Mouse (Mus musculus): Measurements from ENCODE around the gene Abcb10. TPM values are rescaled to one million over a fixed set of nuclear protein-coding genes. Genes with fewer than 3 reads are reported as not detected.
"Not testable (repeated sequence)": the region's sequence is repeated elsewhere in the genome, so short reads cannot be mapped to it uniquely, and the experiment has no call there.

Gene Abcb10
- polyA plus RNA-seq, 1 experiment from 2014 or later: 20.1 TPM

- Histone ChIP-seq H3K4me1 (ENCODE audit: control insufficient read depth, insufficient read depth, low read length) (peaks cover 3% of the 10 kb centered on the region; the same call in 1 of the 2 replicates), H3K4me2 (ENCODE audit: low read depth) (no peak overlapping the region), H3K36me3 (ENCODE audit: control insufficient read depth, insufficient read depth, low read length) (no peaks in the 10 kb centered on the region), H3K27me3 (ENCODE audit: control insufficient read depth, insufficient read depth, low read length) (no peaks in the 10 kb centered on the region), H3K9me3 (ENCODE audit: control insufficient read depth, low read length) (no peaks in the 10 kb centered on the region), H3K4me3 (ENCODE audit: low read depth, low read length) (no peak overlapping the region), H3K27ac (ENCODE audit: low read depth, low read length) (no peak overlapping the region), H3K9ac (ENCODE audit: low read length) (no peak overlapping the region)
- DNase-seq (ENCODE audit: low spot score) (no peak), ATAC-seq (ENCODE audit: insufficient read depth, low FRiP score, low TSS enrichment) (no peak)
- 90% methylated on average over 4 of the region's 4 CpGs for WGBS
Measured at GRCm38 (mm10) chr8:123977499-123977898, 5.4 kb downstream of the Abcb10 start.

- Histone ChIP-seq H3K27ac (ENCODE audit: low read depth, low read length) (no peak overlapping the region), H3K9me3 (ENCODE audit: control insufficient read depth, low read length) (no peaks in the 10 kb centered on the region), H3K36me3 (ENCODE audit: control insufficient read depth, insufficient read depth, low read length) (no peaks in the 10 kb centered on the region), H3K4me3 (ENCODE audit: low read depth, low read length) (no peak overlapping the region), H3K27me3 (ENCODE audit: control insufficient read depth, insufficient read depth, low read length) (no peaks in the 10 kb centered on the region), H3K9ac (ENCODE audit: low read length) (no peak overlapping the region), H3K4me1 (ENCODE audit: control insufficient read depth, insufficient read depth, low read length) (no peaks in the 10 kb centered on the region), H3K4me2 (ENCODE audit: low read depth) (no peak overlapping the region)
- DNase-seq (ENCODE audit: low spot score) (no peak), ATAC-seq (ENCODE audit: insufficient read depth, low FRiP score, low TSS enrichment) (no peak)
- WGBS: 100% methylated on average over 1 of the region's 1 CpGs
Measured at GRCm38 (mm10) chr8:123973495-123973894, 9.4 kb downstream of the Abcb10 start.

- Histone ChIP-seq H3K9ac (ENCODE audit: low read length) (no peak overlapping the region), H3K27ac (ENCODE audit: low read depth, low read length) (no peak overlapping the region), H3K9me3 (ENCODE audit: control insufficient read depth, low read length) (no peaks in the 10 kb centered on the region), H3K27me3 (ENCODE audit: control insufficient read depth, insufficient read depth, low read length) (no peaks in the 10 kb centered on the region), H3K4me1 (ENCODE audit: control insufficient read depth, insufficient read depth, low read length) (no peaks in the 10 kb centered on the region), H3K4me3 (ENCODE audit: low read depth, low read length) (no peak overlapping the region), H3K36me3 (ENCODE audit: control insufficient read depth, insufficient read depth, low read length) (no peaks in the 10 kb centered on the region; the same call in 1 of the 2 replicates), H3K4me2 (ENCODE audit: low read depth) (no peak overlapping the region)
- ATAC-seq (ENCODE audit: insufficient read depth, low FRiP score, low TSS enrichment) (no peak), DNase-seq (ENCODE audit: low spot score) (no peak)
- 75% methylated on average over 2 of the region's 2 CpGs for WGBS
Measured at GRCm38 (mm10) chr8:123966896-123967295, 16.0 kb downstream of the Abcb10 start.

- H3K9me3 ChIP-seq (ENCODE audit: control insufficient read depth, low read length): no peaks in the 10 kb centered on the region
- H3K4me3 ChIP-seq (ENCODE audit: low read depth, low read length): no peak overlapping the region
- H3K27ac ChIP-seq (ENCODE audit: low read depth, low read length): no peak overlapping the region
- no peak overlapping the region for H3K4me2 ChIP-seq (ENCODE audit: low read depth)
- H3K9ac ChIP-seq (ENCODE audit: low read length): no peak overlapping the region
- no peaks in the 10 kb centered on the region for H3K27me3 ChIP-seq (ENCODE audit: control insufficient read depth, insufficient read depth, low read length)
- no peaks in the 10 kb centered on the region for H3K4me1 ChIP-seq (ENCODE audit: control insufficient read depth, insufficient read depth, low read length)
- ATAC-seq (ENCODE audit: insufficient read depth, low FRiP score, low TSS enrichment) (no peak), DNase-seq (ENCODE audit: low spot score) (no peak)
- H3K36me3 ChIP-seq (ENCODE audit: control insufficient read depth, insufficient read depth, low read length): no peaks in the 10 kb centered on the region; the same call in none of the 2 replicates
- WGBS: 40% methylated on average over 1 of the region's 1 CpGs
Measured at GRCm38 (mm10) chr8:123961371-123961770, 21.6 kb downstream of the Abcb10 start.

DNA sequence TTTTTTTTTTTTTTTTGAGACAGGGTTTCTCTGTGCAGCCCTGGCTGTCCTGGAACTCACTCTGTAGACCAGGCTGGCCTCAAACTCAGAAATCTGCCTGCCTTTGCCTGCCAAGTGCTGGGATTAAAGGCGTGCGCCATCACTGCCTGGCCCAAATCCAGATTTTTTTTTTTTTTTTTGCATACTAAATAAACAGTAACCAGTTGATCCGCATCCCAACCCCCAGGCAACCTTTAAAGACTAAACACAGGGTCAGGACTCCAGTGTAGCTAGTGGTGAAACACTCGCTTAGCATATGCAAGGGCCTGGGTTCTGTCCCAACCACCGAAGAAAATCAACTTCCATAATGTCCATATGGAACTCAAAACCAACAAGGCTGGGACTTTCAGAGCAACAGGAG lies 22.4 kb downstream of the Abcb10 start:
- H3K27ac ChIP-seq (ENCODE audit: low read depth, low read length); H3K9me3 ChIP-seq (ENCODE audit: control insufficient read depth, low read length); H3K36me3 ChIP-seq (ENCODE audit: control insufficient read depth, insufficient read depth, low read length); H3K4me1 ChIP-seq (ENCODE audit: control insufficient read depth, insufficient read depth, low read length); H3K9ac ChIP-seq (ENCODE audit: low read length); H3K4me2 ChIP-seq (ENCODE audit: low read depth); H3K4me3 ChIP-seq (ENCODE audit: low read depth, low read length); ATAC-seq (ENCODE audit: insufficient read depth, low FRiP score, low TSS enrichment); H3K27me3 ChIP-seq (ENCODE audit: control insufficient read depth, insufficient read depth, low read length); DNase-seq (ENCODE audit: low spot score): not testable (repeated sequence)
- 93% methylated on average over 5 of the region's 5 CpGs for WGBS

DNA sequence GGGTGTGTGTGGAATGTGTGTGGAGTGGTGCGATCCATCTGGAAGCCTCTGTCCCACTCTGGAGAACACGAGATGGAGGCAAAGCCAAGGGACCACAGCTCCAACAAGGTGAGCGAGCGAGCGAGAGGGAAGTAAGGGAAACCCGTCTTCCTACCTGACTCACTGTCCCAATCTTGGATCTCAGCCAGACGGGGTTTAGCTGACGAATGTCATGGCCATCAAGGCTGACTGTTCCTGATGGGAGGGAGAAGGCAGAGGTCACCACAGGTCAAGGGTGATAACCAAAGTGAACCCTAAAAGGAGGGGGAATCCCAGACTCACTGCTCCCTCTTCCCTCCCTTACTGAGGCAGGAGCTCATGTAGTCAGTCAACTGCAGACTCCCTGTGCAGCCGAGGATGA lies 22.9 kb downstream of the Abcb10 start:
- no peak overlapping the region for H3K4me2 ChIP-seq (ENCODE audit: low read depth)
- no peak overlapping the region for H3K27ac ChIP-seq (ENCODE audit: low read depth, low read length)
- no peak overlapping the region for H3K4me3 ChIP-seq (ENCODE audit: low read depth, low read length)
- no peaks in the 10 kb centered on the region; the same call in 1 of the 2 replicates for H3K36me3 ChIP-seq (ENCODE audit: control insufficient read depth, insufficient read depth, low read length)
- ATAC-seq (ENCODE audit: insufficient read depth, low FRiP score, low TSS enrichment) (no peak), DNase-seq (ENCODE audit: low spot score) (no peak)
- no peaks in the 10 kb centered on the region for H3K4me1 ChIP-seq (ENCODE audit: control insufficient read depth, insufficient read depth, low read length)
- WGBS: 88% methylated on average over 9 of the region's 9 CpGs
- no peaks in the 10 kb centered on the region for H3K9me3 ChIP-seq (ENCODE audit: control insufficient read depth, low read length)
- H3K27me3 ChIP-seq (ENCODE audit: control insufficient read depth, insufficient read depth, low read length): no peaks in the 10 kb centered on the region
- H3K9ac ChIP-seq (ENCODE audit: low read length): no peak overlapping the region

DNA sequence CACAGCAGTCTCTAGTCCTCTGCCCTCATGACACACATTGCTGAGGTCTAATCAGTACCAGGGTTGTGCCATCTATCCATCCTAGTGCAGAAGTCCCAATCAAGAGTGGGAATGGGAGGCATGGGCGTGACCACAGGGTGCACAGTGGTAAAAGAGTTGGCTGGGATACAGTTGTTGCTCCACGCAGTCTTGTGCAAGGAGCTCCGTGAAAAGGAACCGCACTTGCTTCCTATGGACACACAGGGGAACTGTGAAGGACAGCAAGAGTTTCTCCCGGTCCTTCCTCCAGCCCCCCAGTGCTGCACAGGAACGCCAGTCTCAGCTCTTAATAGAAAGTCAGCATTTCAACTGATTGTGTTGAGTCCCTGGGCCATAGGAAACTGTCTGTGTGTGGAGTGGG lies 23.4 kb downstream of the Abcb10 start:
- no peaks in the 10 kb centered on the region for H3K4me1 ChIP-seq (ENCODE audit: control insufficient read depth, insufficient read depth, low read length)
- H3K4me2 ChIP-seq (ENCODE audit: low read depth): no peak overlapping the region
- H3K9me3 ChIP-seq (ENCODE audit: control insufficient read depth, low read length): no peaks in the 10 kb centered on the region
- H3K27ac ChIP-seq (ENCODE audit: low read depth, low read length): no peak overlapping the region
- no peaks in the 10 kb centered on the region for H3K27me3 ChIP-seq (ENCODE audit: control insufficient read depth, insufficient read depth, low read length)
- ATAC-seq (ENCODE audit: insufficient read depth, low FRiP score, low TSS enrichment): no peak
- 91% methylated on average over 6 of the region's 6 CpGs for WGBS
- H3K9ac ChIP-seq (ENCODE audit: low read length): no peak overlapping the region
- no peak for DNase-seq (ENCODE audit: low spot score)
- no peaks in the 10 kb centered on the region; the same call in 1 of the 2 replicates for H3K36me3 ChIP-seq (ENCODE audit: control insufficient read depth, insufficient read depth, low read length)
- H3K4me3 ChIP-seq (ENCODE audit: low read depth, low read length): no peak overlapping the region

DNA sequence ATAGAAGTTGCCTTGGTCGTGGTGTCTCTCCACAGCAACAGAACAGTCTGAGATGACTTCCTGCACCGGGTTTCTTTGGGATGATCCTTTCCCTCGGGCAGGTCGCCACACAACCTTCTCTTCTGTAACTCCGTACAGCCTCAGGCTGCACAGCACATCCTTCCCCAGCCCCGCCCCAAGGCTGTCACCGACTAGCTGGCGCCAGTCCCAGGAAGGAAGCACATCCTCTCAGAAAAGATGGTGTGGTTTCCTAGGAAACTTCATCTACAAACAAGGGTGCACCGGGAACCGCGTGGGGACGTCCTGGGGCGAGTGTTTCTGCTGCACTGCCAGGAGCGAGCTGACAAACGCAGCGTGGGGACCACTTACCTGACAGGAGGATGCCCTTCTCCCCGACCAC lies 24.8 kb downstream of the Abcb10 start:
- DNase-seq (ENCODE audit: low spot score) (no peak), ATAC-seq (ENCODE audit: insufficient read depth, low FRiP score, low TSS enrichment) (no peak)
- H3K9ac ChIP-seq (ENCODE audit: low read length): no peak overlapping the region
- no peak overlapping the region for H3K27ac ChIP-seq (ENCODE audit: low read depth, low read length)
- no peaks in the 10 kb centered on the region for H3K9me3 ChIP-seq (ENCODE audit: control insufficient read depth, low read length)
- no peaks in the 10 kb centered on the region for H3K4me1 ChIP-seq (ENCODE audit: control insufficient read depth, insufficient read depth, low read length)
- no peaks in the 10 kb centered on the region for H3K27me3 ChIP-seq (ENCODE audit: control insufficient read depth, insufficient read depth, low read length)
- no peak overlapping the region for H3K4me3 ChIP-seq (ENCODE audit: low read depth, low read length)
- 86% methylated on average over 17 of the region's 17 CpGs for WGBS
- H3K4me2 ChIP-seq (ENCODE audit: low read depth): no peak overlapping the region
- H3K36me3 ChIP-seq (ENCODE audit: control insufficient read depth, insufficient read depth, low read length): no peaks in the 10 kb centered on the region; the same call in 1 of the 2 replicates

- WGBS: 91% methylated on average over 8 of the region's 8 CpGs
Measured at GRCm38 (mm10) chr8:123954246-123954645, 28.7 kb downstream of the Abcb10 start.

More at GRCm38 (mm10) chr8:123954246-123954645, 28.7 kb downstream of the Abcb10 start:
- Histone ChIP-seq H3K36me3 (ENCODE audit: control insufficient read depth, insufficient read depth, low read length) (no peaks in the 10 kb centered on the region; the same call in 1 of the 2 replicates), H3K9me3 (ENCODE audit: control insufficient read depth, low read length) (no peaks in the 10 kb centered on the region), H3K9ac (ENCODE audit: low read length) (no peak overlapping the region), H3K27me3 (ENCODE audit: control insufficient read depth, insufficient read depth, low read length) (no peaks in the 10 kb centered on the region), H3K4me1 (ENCODE audit: control insufficient read depth, insufficient read depth, low read length) (peaks cover 2% of the 10 kb centered on the region; the same call in 1 of the 2 replicates), H3K4me2 (ENCODE audit: low read depth) (no peak overlapping the region), H3K4me3 (ENCODE audit: low read depth, low read length) (no peak overlapping the region), H3K27ac (ENCODE audit: low read depth, low read length) (no peak overlapping the region)
- ATAC-seq (ENCODE audit: insufficient read depth, low FRiP score, low TSS enrichment) (no peak), DNase-seq (ENCODE audit: low spot score) (no peak)

Data from neural tube, embryonic 11.5 days (tissue).